Mouse (Mus musculus): ENCODE measurements around the gene Btn1a1. TPM values are rescaled to one million over a fixed set of nuclear protein-coding genes. Genes with fewer than 3 reads are reported as not detected.

Gene Btn1a1
- polyA plus RNA-seq, 1 experiment from 2014 or later = 0.10 TPM

DNA sequence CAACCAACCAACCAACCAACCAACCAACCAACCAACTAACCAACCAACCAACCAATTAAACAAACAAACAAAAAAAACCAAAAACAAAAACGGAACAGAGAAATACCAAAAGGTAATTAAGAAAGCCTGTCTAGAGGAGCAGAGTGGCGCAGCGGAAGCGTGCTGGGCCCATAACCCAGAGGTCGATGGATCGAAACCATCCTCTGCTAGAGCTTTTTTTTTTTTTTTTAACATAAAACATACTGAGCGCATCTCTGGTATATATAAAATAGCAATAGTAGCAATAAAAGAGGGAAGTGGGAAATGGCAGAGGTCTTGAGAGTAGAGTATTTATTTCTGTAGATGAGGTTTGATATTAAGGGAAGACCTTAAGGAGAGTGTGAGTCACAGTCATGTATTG is 34.2 kb upstream of the Btn1a1 start:
- 2% methylated on average over 7 of the region's 7 CpGs for WGBS
- Histone ChIP-seq H3K9me3 (replicated peaks) (no peaks in the 10 kb centered on the region), H3K4me3 (no peak overlapping the region), H3K4me1 (peaks cover 45% of the 10 kb centered on the region), H3K27me3 (ENCODE audit: low read depth, poor library complexity, severe bottlenecking) (no peaks in the 10 kb centered on the region), H3K27ac (no peak overlapping the region), H3K36me3 (no peaks in the 10 kb centered on the region)
- DNase-seq (ENCODE audit: low spot score) = no peak

DNA sequence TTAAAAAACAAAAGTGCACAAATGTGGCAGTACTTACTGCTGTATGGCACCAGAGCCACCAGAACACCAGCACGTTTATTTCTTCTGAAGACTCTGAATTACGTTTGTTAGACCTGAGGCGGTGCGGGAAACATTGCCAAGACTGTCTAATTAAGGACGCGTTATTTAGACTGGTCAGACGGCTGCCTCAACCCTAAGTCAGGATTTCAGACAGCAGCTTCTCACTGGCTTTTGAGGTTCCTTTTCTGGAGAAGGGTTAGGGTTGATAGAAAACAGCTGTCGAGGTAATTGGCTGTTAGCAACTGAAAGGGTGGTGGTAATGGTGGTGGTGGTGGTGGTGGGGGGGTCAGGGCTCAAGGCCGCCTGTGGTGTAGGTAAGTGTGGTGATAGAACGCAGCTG is 33.0 kb upstream of the Btn1a1 start:
- H3K27ac ChIP-seq = peak overlapping the region; percentile 79

GRCm38 (mm10) chr13:23497656-23498321 is 32.1 kb upstream of the Btn1a1 start:
- peak; percentile 69 for DNase-seq (ENCODE audit: low spot score)
- peak overlapping the region; percentile 52 for H3K4me3 ChIP-seq
- 0 out of 2 replicates have a peak, but pooled peaks cover 1% of the 10 kb centered on the region for H3K27me3 ChIP-seq (ENCODE audit: low read depth, poor library complexity, severe bottlenecking)
- no peaks in the 10 kb centered on the region for H3K9me3 ChIP-seq (replicated peaks)
- WGBS = under 1% methylated on average over 19 of the region's 19 CpGs
- H3K4me1 ChIP-seq = peaks cover 39% of the 10 kb centered on the region
- H3K27ac ChIP-seq = peak overlapping the region; percentile 79; the same call in 1 of the 2 replicates
- H3K36me3 ChIP-seq = no peaks in the 10 kb centered on the region

More for the DNA sequence above, 33.0 kb upstream of the Btn1a1 start:
- no peaks in the 10 kb centered on the region for H3K9me3 ChIP-seq (replicated peaks)
- DNase-seq (ENCODE audit: low spot score) = peak; percentile 76
- H3K4me1 ChIP-seq = peaks cover 39% of the 10 kb centered on the region
- no peaks in the 10 kb centered on the region for H3K27me3 ChIP-seq (ENCODE audit: low read depth, poor library complexity, severe bottlenecking)
- no peaks in the 10 kb centered on the region for H3K36me3 ChIP-seq
- under 1% methylated on average over 10 of the region's 10 CpGs for WGBS
- peak overlapping the region; percentile 52 for H3K4me3 ChIP-seq

- WGBS = 78% methylated on average over 6 of the region's 6 CpGs
- H3K27me3 ChIP-seq (ENCODE audit: low read depth, poor library complexity, severe bottlenecking) = 0 out of 2 replicates have a peak, but pooled peaks cover 3% of the 10 kb centered on the region
- no peaks in the 10 kb centered on the region for H3K36me3 ChIP-seq
- H3K9me3 ChIP-seq (replicated peaks) = no peaks in the 10 kb centered on the region
- no peak overlapping the region for H3K4me3 ChIP-seq
- DNase-seq (ENCODE audit: low spot score) = no peak
- H3K4me1 ChIP-seq = peaks cover 27% of the 10 kb centered on the region
- no peak overlapping the region for H3K27ac ChIP-seq
Measured at GRCm38 (mm10) chr13:23495526-23495925, 29.8 kb upstream of the Btn1a1 start.

GRCm38 (mm10) chr13:23491990-23492389 is 26.3 kb upstream of the Btn1a1 start:
- DNase-seq (ENCODE audit: low spot score) = no peak
- Histone ChIP-seq H3K9me3 (replicated peaks) (no peaks in the 10 kb centered on the region), H3K27ac (no peak overlapping the region), H3K27me3 (ENCODE audit: low read depth, poor library complexity, severe bottlenecking) (0 out of 2 replicates have a peak, but pooled peaks cover 3% of the 10 kb centered on the region), H3K4me1 (peaks cover 15% of the 10 kb centered on the region), H3K4me3 (peak overlapping the region; percentile 45), H3K36me3 (no peaks in the 10 kb centered on the region)
- 7% methylated on average over 14 of the region's 14 CpGs for WGBS

DNA sequence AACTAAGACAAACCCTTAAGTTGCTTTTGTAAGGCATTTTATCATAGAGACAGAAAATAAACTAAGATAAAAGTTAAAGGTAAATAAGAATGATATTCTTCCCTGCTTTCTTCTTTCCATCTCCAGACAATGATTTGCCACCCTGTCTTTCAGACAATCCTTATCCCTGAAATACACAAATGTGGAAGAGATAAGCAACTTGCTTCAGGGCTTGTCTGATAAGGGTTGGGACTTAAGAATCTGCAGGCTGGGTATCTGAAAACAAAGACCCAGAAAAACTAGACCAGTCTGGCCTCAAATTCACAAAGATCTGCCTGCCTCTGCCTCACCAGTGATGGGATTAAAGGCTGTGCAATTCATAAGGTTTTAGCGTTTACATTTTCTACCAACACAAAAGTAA is 25.6 kb upstream of the Btn1a1 start:
- Histone ChIP-seq H3K36me3 (no peaks in the 10 kb centered on the region), H3K4me1 (peaks cover 19% of the 10 kb centered on the region), H3K27me3 (ENCODE audit: low read depth, poor library complexity, severe bottlenecking) (0 out of 2 replicates have a peak, but pooled peaks cover 3% of the 10 kb centered on the region), H3K9me3 (replicated peaks) (no peaks in the 10 kb centered on the region), H3K4me3 (no peak overlapping the region), H3K27ac (no peak overlapping the region)
- no peak for DNase-seq (ENCODE audit: low spot score)
- WGBS = 8% methylated on average over 1 of the region's 1 CpGs

GRCm38 (mm10) chr13:23490863-23491262 is 25.2 kb upstream of the Btn1a1 start:
- WGBS = 65% methylated on average over 1 of the region's 1 CpGs
- Histone ChIP-seq H3K9me3 (replicated peaks) (no peaks in the 10 kb centered on the region), H3K4me3 (no peak overlapping the region), H3K27me3 (ENCODE audit: low read depth, poor library complexity, severe bottlenecking) (0 out of 2 replicates have a peak, but pooled peaks cover 3% of the 10 kb centered on the region), H3K36me3 (no peaks in the 10 kb centered on the region), H3K27ac (no peak overlapping the region), H3K4me1 (peaks cover 23% of the 10 kb centered on the region)
- no peak for DNase-seq (ENCODE audit: low spot score)

GRCm38 (mm10) chr13:23488400-23489322 is 23.0 kb upstream of the Btn1a1 start, which contains the start of gene Btn2a2:
Gene Btn2a2, minus strand, starts transcription at chr13:23488857.
- H3K4me1 ChIP-seq = peaks cover 31% of the 10 kb centered on the region
- DNase-seq (ENCODE audit: low spot score) = peak; percentile 63
- H3K27me3 ChIP-seq (ENCODE audit: low read depth, poor library complexity, severe bottlenecking) = 0 out of 2 replicates have a peak, but pooled peaks cover 3% of the 10 kb centered on the region
- peak within 1 kb of the TSS; percentile 71 for H3K27ac ChIP-seq
- H3K9me3 ChIP-seq (replicated peaks) = no peaks in the 10 kb centered on the region
- no peaks in the 10 kb centered on the region for H3K36me3 ChIP-seq
- H3K4me3 ChIP-seq = peak within 1 kb of the TSS; percentile 53
- 6% methylated on average over 14 of the region's 14 CpGs for WGBS

DNA sequence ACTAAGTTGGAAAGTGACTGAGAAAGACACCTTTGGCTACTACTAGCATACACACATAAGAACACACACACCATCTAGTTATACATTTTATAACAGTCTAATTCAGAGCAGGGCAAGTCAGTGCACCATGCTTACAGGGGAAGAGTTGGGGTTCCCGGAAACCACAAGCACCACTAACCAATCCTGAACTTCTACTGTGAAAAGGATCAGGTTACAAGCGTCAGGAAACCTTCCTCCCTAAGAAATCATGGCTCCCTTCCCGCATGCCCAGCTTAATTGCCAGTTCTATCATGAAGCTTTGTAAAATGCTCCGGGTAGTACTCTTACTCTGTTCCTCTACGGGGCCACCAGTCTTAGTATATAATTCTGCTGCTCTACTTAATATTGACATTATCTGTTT is 19.6 kb upstream of the Btn1a1 start:
- WGBS = 40% methylated on average over 5 of the region's 5 CpGs
- DNase-seq (ENCODE audit: low spot score) = no peak
- H3K36me3 ChIP-seq = no peaks in the 10 kb centered on the region

GRCm38 (mm10) chr13:23483153-23483552 is 17.5 kb upstream of the Btn1a1 start:
- Histone ChIP-seq H3K27me3 (ENCODE audit: low read depth, poor library complexity, severe bottlenecking) (no peaks in the 10 kb centered on the region), H3K9me3 (replicated peaks) (no peaks in the 10 kb centered on the region), H3K4me3 (no peak overlapping the region), H3K36me3 (no peaks in the 10 kb centered on the region), H3K4me1 (peaks cover 23% of the 10 kb centered on the region), H3K27ac (no peak overlapping the region)
- DNase-seq (ENCODE audit: low spot score) = no peak
- WGBS = 86% methylated on average over 2 of the region's 2 CpGs

More for the DNA sequence above, 19.6 kb upstream of the Btn1a1 start:
- no peak overlapping the region for H3K27ac ChIP-seq
- peaks cover 31% of the 10 kb centered on the region for H3K4me1 ChIP-seq
- no peaks in the 10 kb centered on the region for H3K27me3 ChIP-seq (ENCODE audit: low read depth, poor library complexity, severe bottlenecking)
- H3K4me3 ChIP-seq = 0 out of 2 replicates have a peak overlapping the region, but pooled peaks have one; percentile 6
- H3K9me3 ChIP-seq (replicated peaks) = no peaks in the 10 kb centered on the region

DNA sequence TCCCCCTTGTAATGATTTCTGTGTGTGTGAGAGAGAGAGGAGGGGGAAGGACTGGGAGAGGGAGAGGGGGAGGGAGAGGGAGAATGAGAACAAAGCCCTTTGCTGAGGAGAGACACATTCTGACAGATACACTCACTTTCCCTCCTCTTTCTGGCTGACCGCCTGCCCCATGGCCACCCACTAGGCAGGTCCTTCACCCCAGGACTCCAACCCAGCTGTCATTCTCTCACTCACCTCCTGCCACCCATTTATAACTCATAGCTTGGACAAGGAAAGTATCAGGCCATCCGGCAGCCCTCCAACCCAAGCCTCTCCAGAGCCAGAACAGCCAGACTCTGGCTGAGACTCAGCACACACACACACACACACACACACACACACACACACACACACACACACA is 10.0 kb upstream of the Btn1a1 start:
- Histone ChIP-seq H3K9me3 (replicated peaks) (no peaks in the 10 kb centered on the region), H3K27ac (peak overlapping the region; percentile 61; the same call in 1 of the 2 replicates), H3K4me1 (peaks cover 4% of the 10 kb centered on the region; the same call in 1 of the 2 replicates), H3K27me3 (ENCODE audit: low read depth, poor library complexity, severe bottlenecking) (no peaks in the 10 kb centered on the region), H3K36me3 (no peaks in the 10 kb centered on the region), H3K4me3 (no peak overlapping the region)
- no peak for DNase-seq (ENCODE audit: low spot score)
- 34% methylated on average over 2 of the region's 2 CpGs for WGBS

DNA sequence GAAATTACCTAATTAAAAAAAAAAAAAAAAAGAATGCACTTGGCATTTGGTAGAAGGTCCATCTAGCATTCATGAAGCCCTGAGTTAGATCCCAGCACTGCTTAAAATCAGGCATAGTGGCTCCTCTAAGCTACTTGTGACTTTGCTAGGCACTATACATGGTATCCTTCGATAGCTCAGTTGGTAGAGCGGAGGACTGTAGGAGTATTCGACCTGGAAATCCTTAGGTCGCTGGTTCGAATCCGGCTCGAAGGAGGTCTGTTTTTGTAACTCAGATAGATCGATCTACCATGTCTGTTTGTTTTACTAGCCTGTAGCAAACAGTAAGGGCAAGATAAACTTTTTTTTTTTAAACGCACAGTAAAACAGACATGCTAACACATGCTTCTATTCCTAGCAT is 1.2 kb upstream of the Btn1a1 start:
- Histone ChIP-seq H3K36me3 (no peaks in the 10 kb centered on the region), H3K27me3 (ENCODE audit: low read depth, poor library complexity, severe bottlenecking) (no peaks in the 10 kb centered on the region), H3K4me3 (no peak overlapping the region), H3K27ac (no peak overlapping the region), H3K9me3 (replicated peaks) (no peaks in the 10 kb centered on the region), H3K4me1 (peaks cover 25% of the 10 kb centered on the region)
- peak; percentile 83 for DNase-seq (ENCODE audit: low spot score)
- WGBS = under 1% methylated on average over 9 of the region's 9 CpGs

- Histone ChIP-seq H3K9me3 (replicated peaks) (no peaks in the 10 kb centered on the region), H3K27ac (no peak overlapping the region), H3K27me3 (ENCODE audit: low read depth, poor library complexity, severe bottlenecking) (no peaks in the 10 kb centered on the region), H3K4me3 (peak overlapping the region; percentile 67), H3K4me1 (peaks cover 25% of the 10 kb centered on the region), H3K36me3 (no peaks in the 10 kb centered on the region)
- 40% methylated on average over 1 of the region's 1 CpGs for WGBS
- no peak for DNase-seq (ENCODE audit: low spot score)
Measured at GRCm38 (mm10) chr13:23466306-23466705, 605 bp upstream of the Btn1a1 start.

Data from limb, embryonic 10.5 days (tissue).